Mouse (Mus musculus): Measurements from ENCODE around the gene Dop1b.

Dop1b gene

GRCm38 (mm10) chr16:93789971-93790755 lies 78.5 kb downstream of the Dop1b start:
- in situ Hi-C loops (cut with MboI, MseI) = loop anchor here (10.0 kb wide), 1 partner anchor 1955 kb away; no protein-coding TSS in a partner anchor

DNA sequence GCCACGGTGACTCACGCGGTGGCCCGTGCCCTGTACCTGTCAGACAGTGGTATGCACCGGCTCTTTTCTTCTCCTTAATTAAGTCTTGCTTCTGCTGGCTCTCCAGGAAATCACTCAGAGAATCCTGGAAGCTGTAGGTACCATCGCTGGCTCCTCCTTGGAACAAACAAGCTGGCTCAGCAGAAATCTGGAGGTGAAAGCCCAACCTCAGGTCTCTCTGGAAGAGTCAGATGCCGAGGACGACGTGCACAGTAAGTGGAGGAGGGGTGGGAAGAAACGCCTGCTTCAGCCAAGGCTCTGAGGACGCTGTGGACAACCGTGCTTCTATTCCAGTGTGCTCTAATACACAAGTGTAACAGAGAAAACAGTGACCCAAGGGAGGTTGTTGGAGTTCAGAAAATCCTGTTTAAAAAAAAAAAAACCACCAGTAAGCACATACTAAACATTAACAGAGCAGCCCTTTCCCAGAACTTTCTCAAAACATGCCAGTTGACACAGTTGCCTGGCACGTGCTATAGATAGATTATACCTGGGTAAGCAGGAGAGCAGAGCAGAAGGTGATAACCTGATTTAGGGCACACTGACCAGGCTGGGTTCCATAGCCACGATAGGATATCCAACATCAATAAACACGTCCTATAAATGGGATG lies 81.4 kb downstream of the Dop1b start:
- in situ Hi-C loops (cut with MboI, MseI) = loop anchor here (10.0 kb wide), 1 partner anchor 1952 kb away; no protein-coding TSS in a partner anchor

GRCm38 (mm10) chr16:93794845-93795244 lies 83.1 kb downstream of the Dop1b start:
- in situ Hi-C loops (cut with MboI, MseI) = loop anchor here (10.0 kb wide), 1 partner anchor 1950 kb away; no protein-coding TSS in a partner anchor

GRCm38 (mm10) chr16:93795391-93795790 lies 83.7 kb downstream of the Dop1b start:
- in situ Hi-C loops (cut with MboI, MseI) = loop anchor here (10.0 kb wide), 1 partner anchor 1949 kb away; no protein-coding TSS in a partner anchor

DNA sequence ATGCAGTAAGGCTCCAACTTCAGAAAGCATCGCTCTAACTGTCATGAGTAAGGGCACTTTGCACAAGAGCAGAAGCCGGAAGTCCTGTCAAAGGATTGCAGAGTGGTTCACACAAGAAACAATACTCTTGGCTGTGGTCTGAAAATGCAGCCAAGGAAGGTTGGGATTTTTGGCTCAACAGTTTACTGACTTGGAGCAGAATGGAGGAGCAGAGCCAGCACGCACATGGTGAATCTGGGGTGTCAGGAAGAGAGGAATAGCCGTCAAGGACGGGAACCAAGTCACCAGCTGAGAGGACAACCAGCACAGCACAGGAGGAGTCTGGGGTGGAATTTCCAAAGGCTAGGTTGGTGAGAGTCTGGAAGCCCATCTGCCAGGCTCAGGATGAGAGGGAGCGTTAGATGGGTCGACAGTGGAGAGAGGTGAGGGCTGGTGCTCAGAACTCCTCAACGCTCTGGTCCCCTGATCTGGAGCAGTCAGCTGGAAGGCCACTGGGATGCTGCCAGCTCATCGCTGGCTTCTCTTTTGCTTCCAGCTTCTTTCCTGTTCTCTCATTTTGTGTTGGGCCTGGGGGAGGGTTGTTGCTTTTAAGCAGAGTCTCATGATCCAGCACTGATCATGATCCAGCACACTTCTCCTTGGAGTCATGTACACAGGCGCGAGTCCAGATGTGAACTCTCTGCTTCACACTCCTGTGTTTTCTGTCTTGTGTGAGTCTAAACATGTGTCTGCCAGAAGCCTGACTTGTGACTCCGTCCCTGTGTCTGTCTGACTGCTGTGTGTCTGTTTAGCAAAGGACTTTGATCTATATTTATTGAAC lies 85.5 kb downstream of the Dop1b start:
- in situ Hi-C loops (cut with MboI, MseI) = loop anchor here (10.0 kb wide), 1 partner anchor 1948 kb away; no protein-coding TSS in a partner anchor

DNA sequence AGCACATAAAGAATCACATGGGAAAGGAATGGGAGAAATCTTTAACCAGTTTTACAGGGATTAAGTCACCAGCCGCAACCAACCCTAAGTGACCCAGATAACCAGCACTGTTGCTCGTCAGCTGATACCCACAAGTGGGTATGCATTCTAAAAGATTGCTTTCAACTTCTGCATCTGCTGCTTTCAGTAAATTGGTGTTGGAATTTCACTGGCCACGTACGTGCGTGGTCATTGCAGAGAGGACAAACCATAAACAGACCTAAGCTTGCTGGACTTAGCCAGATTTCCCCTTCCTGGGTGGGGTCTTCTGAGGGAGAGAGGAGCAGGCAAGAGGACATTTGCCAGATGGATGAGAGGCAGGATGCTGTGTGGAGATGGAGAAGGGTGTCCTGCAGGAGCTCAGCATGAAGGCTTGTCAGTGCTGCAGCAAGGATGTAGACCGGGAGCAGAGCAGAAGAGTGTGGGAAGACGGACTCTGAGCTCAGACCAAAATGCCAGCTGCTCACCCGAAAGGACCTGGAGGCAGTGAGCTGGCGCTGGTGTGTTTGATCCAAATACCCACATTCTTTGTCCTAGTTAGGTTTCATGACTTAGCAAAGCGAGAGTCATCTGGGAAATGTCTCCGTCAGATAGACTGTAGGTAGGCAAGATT lies 86.3 kb downstream of the Dop1b start:
- in situ Hi-C loops (cut with MboI, MseI) = loop anchor here (10.0 kb wide), 1 partner anchor 1947 kb away; no protein-coding TSS in a partner anchor

- in situ Hi-C loops (cut with MboI, MseI) = loop anchor here (10.0 kb wide), 1 partner anchor 1946 kb away; no protein-coding TSS in a partner anchor
Observed at GRCm38 (mm10) chr16:93798623-93799022, 86.9 kb downstream of the Dop1b start.

- in situ Hi-C loops (cut with MboI, MseI) = loop anchor here (10.0 kb wide), 1 partner anchor 1946 kb away; no protein-coding TSS in a partner anchor
Observed at GRCm38 (mm10) chr16:93799071-93799470, 87.4 kb downstream of the Dop1b start.

- in situ Hi-C loops (cut with MboI, MseI) = loop anchor here (5.0 to 10.0 kb wide), 2 partner anchors 988 to 1945 kb away; no protein-coding TSS in a partner anchor
Observed at GRCm38 (mm10) chr16:93799936-93800335, 88.2 kb downstream of the Dop1b start.

- in situ Hi-C loops (cut with MboI, MseI) = no loop called here
Observed at GRCm38 (mm10) chr16:93807167-93807566, 95.5 kb downstream of the Dop1b start.

GRCm38 (mm10) chr16:93807961-93808554 lies 96.4 kb downstream of the Dop1b start:
- in situ Hi-C loops (cut with MboI, MseI) = no loop called here

DNA sequence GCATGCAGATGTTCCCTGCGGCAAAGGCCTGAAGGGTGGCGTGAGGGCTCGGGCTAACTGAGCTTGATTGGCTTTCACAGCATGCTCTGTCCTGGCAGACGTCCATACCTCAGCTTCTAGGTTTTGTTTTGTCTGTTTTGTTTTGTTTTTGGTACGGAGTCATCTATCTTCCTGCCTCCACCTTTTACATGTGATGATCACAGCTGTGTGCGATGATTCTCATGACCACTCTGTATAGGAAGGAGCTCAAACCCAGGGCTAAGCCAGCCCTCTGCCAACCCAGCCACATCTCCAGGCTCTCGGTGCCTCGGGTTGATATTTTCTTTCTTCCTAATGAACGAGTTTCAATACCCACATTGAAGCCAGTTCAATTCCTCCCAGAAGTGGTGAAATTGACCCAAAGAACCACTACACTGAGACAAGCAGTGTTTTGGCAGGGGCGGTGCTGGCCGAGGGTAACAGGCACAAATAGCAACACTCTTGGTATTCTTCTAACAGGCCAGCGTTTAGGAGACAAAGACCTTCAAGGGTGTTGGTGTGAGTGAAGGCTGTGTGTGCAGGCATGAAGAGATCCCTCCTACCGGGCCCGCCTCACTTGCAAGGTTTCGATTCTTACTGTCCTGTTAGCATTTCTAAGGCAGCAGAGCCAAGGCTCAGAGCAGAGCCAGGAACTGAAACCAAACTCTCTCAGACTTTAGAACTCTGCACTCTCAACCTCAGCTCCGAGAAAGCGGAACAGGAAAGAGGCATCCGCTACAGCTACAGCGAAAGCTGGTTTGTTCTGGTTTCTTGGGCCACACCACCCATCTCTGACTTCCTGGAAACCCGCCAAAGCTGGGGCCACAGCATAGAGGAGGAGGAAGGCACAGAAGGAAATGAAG lies 104.4 kb downstream of the Dop1b start:
- in situ Hi-C loops (cut with MboI, MseI) = no loop called here

GRCm38 (mm10) chr16:93816861-93817260 lies 105.2 kb downstream of the Dop1b start:
- in situ Hi-C loops (cut with MboI, MseI) = no loop called here

DNA sequence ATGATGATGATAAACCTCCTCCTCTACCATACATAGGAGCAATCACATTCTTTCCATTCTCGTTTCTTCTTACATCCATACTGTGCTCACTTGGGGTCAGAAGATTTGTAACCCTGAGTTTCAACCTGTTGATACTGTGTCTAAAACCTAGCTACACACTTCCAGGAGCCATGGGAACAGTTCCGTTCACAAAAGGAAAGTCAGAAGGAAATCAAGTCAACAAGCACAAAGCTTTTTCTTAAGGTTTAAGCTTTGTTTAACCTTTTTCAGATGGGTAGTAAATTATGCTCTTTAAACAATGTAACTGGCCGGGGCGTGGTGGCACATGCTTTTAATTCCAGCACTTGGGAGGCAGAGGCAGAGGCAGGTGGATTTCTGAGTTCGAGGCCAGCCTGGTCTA lies 105.7 kb downstream of the Dop1b start:
- in situ Hi-C loops (cut with MboI, MseI) = no loop called here

DNA sequence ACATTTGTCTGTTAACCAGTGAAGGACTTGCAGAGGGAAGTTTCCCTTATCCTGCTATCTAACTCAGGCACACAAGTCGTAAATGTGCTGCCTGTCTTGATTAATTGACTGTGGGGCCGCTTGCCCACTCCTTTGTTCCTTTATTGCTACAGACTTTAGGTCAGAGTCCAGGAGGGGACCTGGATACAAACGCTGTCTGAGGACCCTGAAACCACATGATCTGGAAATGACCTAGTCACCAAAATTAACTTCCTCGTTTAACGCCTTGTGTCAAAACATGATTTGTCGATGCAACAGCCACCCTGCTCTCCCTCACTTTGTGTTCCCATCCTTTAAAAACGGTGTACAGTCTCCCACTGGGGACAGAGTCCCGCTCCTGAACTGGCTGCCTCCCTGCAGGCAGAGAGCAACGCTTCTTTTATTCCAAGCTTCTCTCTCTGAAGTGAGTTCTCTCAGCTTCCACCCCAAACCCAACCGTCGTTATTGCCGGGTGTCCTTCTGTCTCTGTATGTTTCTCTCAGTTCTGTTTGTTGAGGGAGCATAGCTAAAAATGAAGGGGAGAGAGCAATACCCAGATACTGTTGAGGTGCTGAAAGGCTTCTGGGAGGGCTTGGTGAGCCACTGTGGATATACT lies 107.1 kb downstream of the Dop1b start:
- in situ Hi-C loops (cut with MboI, MseI) = no loop called here

- in situ Hi-C loops (cut with MboI, MseI) = no loop called here
Observed at GRCm38 (mm10) chr16:93819325-93819696, 107.6 kb downstream of the Dop1b start.

DNA sequence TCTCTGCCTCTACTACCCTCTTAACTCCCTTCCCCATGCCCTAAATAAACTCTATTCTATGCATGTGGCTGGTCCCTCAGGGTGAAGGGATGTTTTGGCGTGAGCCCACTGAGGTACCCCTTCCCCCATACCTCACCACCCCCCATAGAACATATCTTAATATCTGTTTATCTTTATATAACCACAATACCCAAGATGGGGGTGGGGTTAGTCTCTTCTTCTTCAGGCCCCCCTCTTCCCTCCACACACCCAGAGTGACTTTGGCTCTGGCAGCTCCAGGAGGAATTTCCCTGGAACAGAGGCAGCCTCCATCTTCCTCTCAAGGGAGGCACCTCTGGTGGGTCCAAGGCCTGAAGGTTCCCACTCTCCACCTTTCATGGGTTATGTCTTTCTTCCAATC lies 108.3 kb downstream of the Dop1b start:
- in situ Hi-C loops (cut with MboI, MseI) = no loop called here

DNA sequence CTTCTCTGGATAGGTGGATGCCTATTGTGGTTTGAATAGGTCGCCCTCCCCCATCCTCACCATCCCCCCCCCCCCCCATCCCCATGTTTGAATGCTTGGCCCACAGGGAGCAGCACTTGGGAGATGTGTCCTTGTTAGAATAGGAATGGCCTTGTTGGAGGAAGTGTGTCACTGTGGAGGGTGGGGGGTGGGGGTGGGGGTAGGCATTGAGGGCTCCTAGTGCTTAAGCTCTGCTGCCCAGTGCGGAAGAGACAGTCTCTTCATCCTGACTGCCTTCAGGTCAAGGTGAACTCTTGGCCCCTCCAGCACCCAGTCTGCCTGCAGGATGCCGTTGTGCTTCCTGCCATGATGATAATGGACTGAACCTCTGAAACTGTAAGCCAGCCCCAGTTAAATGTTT lies 110.0 kb downstream of the Dop1b start:
- in situ Hi-C loops (cut with MboI, MseI) = no loop called here
